Mouse (Mus musculus) ES-E14 (cell line): ENCODE data around the gene Rnf31.

ENCODE experiments used
- MAFK ChIP-seq: IDR thresholded peaks from 2 replicates; pipeline ENCODE4 v1.6.1; 2014; ENCODE audit warnings: mild to moderate bottlenecking, low read depth, low read length, inconsistent platforms; ENCODE audit not compliant: insufficient read depth
- ZC3H11A ChIP-seq: IDR thresholded peaks from 2 replicates; pipeline ENCODE4 v1.6.1; 2012; ENCODE audit warnings: low read depth, mild to moderate bottlenecking, inconsistent platforms, low read length, borderline replicate concordance
- ZNF384 ChIP-seq: IDR thresholded peaks from 2 replicates; pipeline ENCODE4 v1.6.1; 2012; ENCODE audit warnings: low read depth, low read length, inconsistent platforms

DNA sequence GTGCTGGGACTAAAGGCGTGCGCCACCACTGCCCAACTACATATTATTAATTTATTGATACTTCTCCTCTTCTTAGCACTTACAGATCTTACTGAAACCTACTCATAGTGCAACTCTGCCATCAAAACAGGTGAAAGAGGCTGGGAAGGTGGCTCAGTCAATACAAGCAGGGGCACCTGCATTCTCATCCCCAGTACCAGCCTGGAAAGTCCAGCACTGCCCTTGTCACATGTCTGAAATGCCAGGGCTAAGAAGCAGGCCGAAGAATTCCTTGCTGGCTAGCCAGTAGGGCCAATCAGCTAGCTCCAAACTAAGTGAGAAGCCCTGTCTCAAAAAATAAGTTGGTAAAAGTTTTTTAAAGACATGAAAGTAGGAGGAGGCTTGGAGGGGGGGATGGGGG is 33.9 kb upstream of the Rnf31 start:
- TF ChIP-seq MAFK = no peak
- TF ChIP-seq ZC3H11A = no peak
- no peak for TF ChIP-seq ZNF384
